Mouse (Mus musculus) MEL (cell line): ENCODE data around the gene Ubiad1. TPM values are rescaled to one million over a fixed set of nuclear protein-coding genes. Genes with fewer than 3 reads are reported as not detected.

Source experiments
- DNase-seq: peaks from one replicate; pipeline ENCODE4 v3.0.0; 2011; ENCODE audit warnings: low read depth, low spot score
- H3K27ac ChIP-seq: 2 replicates; pipeline ENCODE4 v1.5.1; 2012; ENCODE audit warnings: low read depth, mild to moderate bottlenecking, control low read depth, low read length, moderate library complexity; ENCODE audit not compliant: control insufficient read depth
- H3K27me3 ChIP-seq, 2 experiments: fragments of 150-350 bp in 1 of 2; sonication (generic) in 1 of 2; 2 replicates each; pipeline ENCODE4 v1.6.1; 2012; ENCODE audit warnings: low read length in 2 of 2, mild to moderate bottlenecking in 2 of 2, improper control_type of control experiment in 1 of 2, moderate library complexity in 1 of 2; ENCODE audit not compliant: insufficient read depth in 2 of 2, control insufficient read depth in 1 of 2
- H3K36me3 ChIP-seq, 2 experiments: 2 replicates each; pipeline ENCODE4 v1.6.1; 2012 to 2014; ENCODE audit warnings: low read length in 2 of 2, improper control_type of control experiment in 1 of 2, inconsistent platforms in 1 of 2, mild to moderate bottlenecking in 1 of 2; ENCODE audit not compliant: insufficient read depth in 2 of 2, control insufficient read depth in 1 of 2
- H3K4me1 ChIP-seq, 2 experiments: fragments of 150-350 bp in 1 of 2; sonication (generic) in 1 of 2; 2 replicates each; pipeline ENCODE4 v1.6.1; 2012; ENCODE audit warnings: low read length in 2 of 2, improper control_type of control experiment in 1 of 2, mild to moderate bottlenecking in 1 of 2; ENCODE audit not compliant: insufficient read depth in 2 of 2, control insufficient read depth in 1 of 2
- H3K4me3 ChIP-seq, 2 experiments: fragments of 150-350 bp in 1 of 2; sonication (generic) in 1 of 2; 2 replicates each; pipeline ENCODE4 v1.5.1; 2012; ENCODE audit warnings: low read depth in 2 of 2, low read length in 2 of 2, mild to moderate bottlenecking in 2 of 2, moderate library complexity in 2 of 2, control low read depth in 1 of 2, improper control_type of control experiment in 1 of 2; ENCODE audit not compliant: control insufficient read depth in 1 of 2, insufficient read depth in 1 of 2
- H3K79me2 ChIP-seq: 2 replicates; pipeline ENCODE4 v1.6.1; 2012; ENCODE audit warnings: mild to moderate bottlenecking, low read length, moderate library complexity; ENCODE audit not compliant: control insufficient read depth, poor library complexity, insufficient read depth
- H3K9ac ChIP-seq: 2 replicates; pipeline ENCODE4 v1.6.1; 2012; ENCODE audit warnings: low read depth, mild to moderate bottlenecking, control low read depth, low read length, moderate library complexity; ENCODE audit not compliant: control insufficient read depth, poor library complexity, severe bottlenecking
- H3K9me3 ChIP-seq: fragments of 150-350 bp; sonication (generic); replicated peaks from 2 replicates; pipeline ENCODE4 v1.6.1; 2012; ENCODE audit warnings: mild to moderate bottlenecking, low read length, improper control_type of control experiment, moderate library complexity; ENCODE audit not compliant: insufficient read depth
- BHLHE40 ChIP-seq: IDR thresholded peaks from 2 replicates; pipeline ENCODE4 v1.6.1; 2012; ENCODE audit warnings: low read depth, mild to moderate bottlenecking, inconsistent platforms, low read length, improper control_type of control experiment, borderline replicate concordance
- CHD1 ChIP-seq: IDR thresholded peaks from 2 replicates; pipeline ENCODE4 v1.6.1; 2012; ENCODE audit warnings: low read depth, mild to moderate bottlenecking, inconsistent platforms, low read length, improper control_type of control experiment
- CTCF ChIP-seq, 3 experiments: IDR thresholded peaks in 2 of 3; conservative IDR thresholded peaks in 1 of 3; 2 replicates each; pipeline ENCODE4 v1.5.1; 2011 to 2012; ENCODE audit warnings: low read length in 3 of 3, low read depth in 2 of 3, mild to moderate bottlenecking in 2 of 3, improper control_type of control experiment in 1 of 3, inconsistent platforms in 1 of 3, mixed read lengths in 1 of 3, moderate library complexity in 1 of 3; ENCODE audit not compliant: control insufficient read depth in 1 of 3, insufficient read depth in 1 of 3, poor library complexity in 1 of 3, severe bottlenecking in 1 of 3
- E2F4 ChIP-seq: IDR thresholded peaks from 2 replicates; pipeline ENCODE4 v1.6.1; 2011; ENCODE audit warnings: low read depth, low read length, improper control_type of control experiment, borderline replicate concordance
- ETS1 ChIP-seq: IDR thresholded peaks from 2 replicates; pipeline ENCODE4 v1.6.1; 2012; ENCODE audit warnings: low read depth, mild to moderate bottlenecking, inconsistent platforms, low read length, improper control_type of control experiment, moderate library complexity
- HCFC1 ChIP-seq: IDR thresholded peaks from 2 replicates; pipeline ENCODE4 v1.6.1; 2012; ENCODE audit warnings: low read depth, mild to moderate bottlenecking, inconsistent platforms, low read length, improper control_type of control experiment, moderate library complexity
- JUND ChIP-seq: IDR thresholded peaks from 2 replicates; pipeline ENCODE4 v1.6.1; 2011; ENCODE audit warnings: low read depth, mild to moderate bottlenecking, improper control_type of control experiment, low read length
- MAX ChIP-seq: IDR thresholded peaks from 2 replicates; pipeline ENCODE4 v1.6.1; 2011; ENCODE audit warnings: low read length, improper control_type of control experiment
- MEF2A ChIP-seq: IDR thresholded peaks from 2 replicates; pipeline ENCODE4 v1.6.1; 2014; ENCODE audit warnings: low read depth, mild to moderate bottlenecking, inconsistent platforms, low read length, improper control_type of control experiment; ENCODE audit not compliant: poor library complexity, insufficient replicate concordance, severe bottlenecking; ENCODE audit errors: extremely low read depth
- MYB ChIP-seq: IDR thresholded peaks from 2 replicates; pipeline ENCODE4 v1.6.1; 2011; ENCODE audit warnings: mild to moderate bottlenecking, low read depth, low read length, improper control_type of control experiment
- MYC ChIP-seq: IDR thresholded peaks from 2 replicates; pipeline ENCODE4 v1.6.1; 2011; ENCODE audit warnings: low read depth, mild to moderate bottlenecking, low read length, improper control_type of control experiment, moderate library complexity
- NELFE ChIP-seq: IDR thresholded peaks from 2 replicates; pipeline ENCODE4 v1.6.1; 2011; ENCODE audit warnings: low read depth, low read length, improper control_type of control experiment
- NRF1 ChIP-seq: IDR thresholded peaks from 2 replicates; pipeline ENCODE4 v1.6.1; 2014; ENCODE audit warnings: low read depth, mild to moderate bottlenecking, inconsistent platforms, low read length, improper control_type of control experiment, moderate library complexity; ENCODE audit not compliant: poor library complexity, insufficient read depth, severe bottlenecking
- POLR2AphosphoS2 ChIP-seq: IDR thresholded peaks from 2 replicates; pipeline ENCODE4 v1.6.1; 2011; ENCODE audit warnings: low read length, improper control_type of control experiment
- POLR2AphosphoS5 ChIP-seq: IDR thresholded peaks from 2 replicates; pipeline ENCODE4 v1.6.1; 2012; ENCODE audit warnings: low read depth, borderline replicate concordance, mild to moderate bottlenecking, inconsistent platforms, low read length, moderate library complexity, mixed read lengths
- RAD21 ChIP-seq: IDR thresholded peaks from 2 replicates; pipeline ENCODE4 v1.6.1; 2011; ENCODE audit warnings: mild to moderate bottlenecking, low read depth, low read length, improper control_type of control experiment
- RCOR1 ChIP-seq: IDR thresholded peaks from 2 replicates; pipeline ENCODE4 v1.6.1; 2012; ENCODE audit warnings: low read depth, mild to moderate bottlenecking, inconsistent platforms, low read length, improper control_type of control experiment
- TBP ChIP-seq: IDR thresholded peaks from 2 replicates; pipeline ENCODE4 v1.8.0; 2011; ENCODE audit warnings: low read depth, low read length, improper control_type of control experiment
- TCF12 ChIP-seq: IDR thresholded peaks from 2 replicates; pipeline ENCODE4 v1.6.1; 2014; ENCODE audit warnings: low read depth, mild to moderate bottlenecking, inconsistent platforms, low read length, improper control_type of control experiment, moderate library complexity
- USF1 ChIP-seq: IDR thresholded peaks from 2 replicates; pipeline ENCODE4 v1.6.1; 2014; ENCODE audit warnings: low read depth, mild to moderate bottlenecking, inconsistent platforms, low read length, improper control_type of control experiment, moderate library complexity
- ZC3H11A ChIP-seq: IDR thresholded peaks from 2 replicates; pipeline ENCODE4 v1.6.1; 2012; ENCODE audit warnings: low read depth, mild to moderate bottlenecking, inconsistent platforms, low read length, improper control_type of control experiment
- ZNF384 ChIP-seq: IDR thresholded peaks from 2 replicates; pipeline ENCODE4 v1.6.1; 2012; ENCODE audit warnings: low read depth, mild to moderate bottlenecking, inconsistent platforms, low read length, improper control_type of control experiment
- polyA plus RNA-seq, 2 experiments: library from polyadenylated mRNA; stranded (reverse) in 1 of 2; unstranded in 1 of 2; fragments of >175 nt in 1 of 2; fragments of >200 nt in 1 of 2; gene quantifications; 2 replicates each; pipeline versions ENCODE4 v1.2.1 to v1.2.4; 2012; ENCODE audit warnings: low replicate concordance in 2 of 2, low read depth in 1 of 2; ENCODE audit not compliant: insufficient read length in 2 of 2, insufficient read depth in 1 of 2, missing spikeins in 1 of 2
- total RNA-seq: library from RNA; depleted of rRNA; stranded (reverse); fragments of 300-350 nt; gene quantifications from 2 replicates; pipeline ENCODE4 v1.2.3, GENCODE M21; 2012

Gene Ubiad1
- total and polyA plus RNA-seq, 3 experiments = 19.4 to 24.3 TPM; not detected in 1

DNA sequence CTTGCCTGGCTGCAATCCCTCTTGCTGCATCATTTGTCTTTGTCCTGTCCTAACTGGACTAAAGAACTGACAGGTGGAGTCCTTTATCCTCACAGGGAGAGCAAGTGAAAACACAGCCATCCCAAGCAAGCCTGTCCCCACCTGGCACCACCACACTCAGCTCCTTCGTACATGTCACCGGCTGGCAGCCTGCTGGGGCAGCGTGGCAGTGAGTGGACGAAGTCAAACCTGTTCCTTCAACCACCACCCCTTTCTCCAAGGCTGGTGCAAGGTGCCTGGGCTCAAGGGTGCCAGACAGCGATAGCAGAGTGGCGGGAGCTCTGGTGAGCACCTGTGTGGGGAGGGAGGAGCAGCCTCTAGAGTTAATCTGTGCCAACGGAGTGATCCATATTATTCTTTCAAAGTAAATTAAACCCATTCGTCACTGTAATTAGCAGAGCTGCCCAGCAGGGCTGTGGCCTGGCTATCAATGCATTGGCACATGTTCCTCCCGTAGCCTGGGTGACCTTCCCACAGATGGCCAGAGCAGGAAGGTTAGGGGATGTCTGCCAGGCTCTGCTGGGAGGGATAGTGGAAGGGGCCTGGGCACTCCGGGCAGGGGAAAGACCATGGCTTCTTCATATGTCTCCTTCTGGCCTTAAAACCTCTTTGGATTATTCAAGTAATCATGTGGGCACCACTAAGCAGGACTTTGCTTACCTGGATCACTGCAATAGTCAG, 36.2 kb downstream of the Ubiad1 start:
- Histone ChIP-seq H3K79me2 (no peaks in the 10 kb centered on the region), H3K36me3 (no peaks in the 10 kb centered on the region), H3K9ac (no peak overlapping the region), H3K4me1 (no peaks in the 10 kb centered on the region), H3K9me3 (no peaks in the 10 kb centered on the region), H3K27me3 (peaks cover 0 to 3% of the 10 kb centered on the region in 2 experiments; a peak in 1 of 4 replicates), H3K4me3 (no peak overlapping the region), H3K27ac (no peak overlapping the region)
- TF ChIP-seq TCF12 (no peak), E2F4 (no peak), NELFE (no peak), RAD21 (no peak), NRF1 (no peak), MYC (no peak), MAX (no peak), CTCF (IDR thresholded peaks at IDR 0.05 in 2 of 3, conservative IDR thresholded peaks at IDR 0.05 in 1 of 3; ENCODE audit: control insufficient read depth in 1 of 3, insufficient read depth in 1 of 3, low read depth in 2 of 3, low read length in 3 of 3, poor library complexity in 1 of 3, severe bottlenecking in 1 of 3) (no peak), ETS1 (no peak), ZC3H11A (no peak), CHD1 (no peak), RCOR1 (no peak), TBP (no peak), USF1 (no peak), POLR2AphosphoS5 (no peak), MYB (no peak)
- DNase-seq = no peak

DNA sequence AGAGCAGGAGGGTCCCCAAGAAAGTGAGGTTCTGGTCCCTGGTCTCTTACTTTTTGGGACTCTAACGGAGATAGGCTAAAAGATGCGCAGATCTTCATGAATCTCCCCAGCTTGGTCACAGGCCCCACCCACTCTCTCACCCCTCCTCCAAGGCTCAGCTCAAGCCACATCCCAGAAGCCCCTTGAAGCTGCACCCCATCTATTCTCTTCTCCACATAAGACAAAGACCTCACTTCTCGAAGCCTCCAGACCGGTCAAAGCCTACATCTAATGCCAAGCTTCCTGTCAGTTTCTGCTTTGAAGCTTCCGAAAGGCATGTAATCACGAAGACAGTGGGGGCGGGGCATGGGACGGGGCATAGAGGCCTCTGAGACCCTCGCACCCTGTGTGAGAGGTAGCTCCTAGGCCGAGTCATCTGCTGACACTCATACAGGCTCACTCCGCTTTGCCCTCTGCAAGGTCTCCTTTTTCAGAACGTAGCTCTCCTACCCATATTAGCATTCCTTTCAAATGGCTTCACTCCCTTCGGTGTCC, 39.2 kb downstream of the Ubiad1 start:
- Histone ChIP-seq H3K79me2 (no peaks in the 10 kb centered on the region), H3K4me3 (no peak overlapping the region), H3K27ac (no peak overlapping the region), H3K9me3 (no peaks in the 10 kb centered on the region), H3K27me3 (no peaks in the 10 kb centered on the region), H3K9ac (no peak overlapping the region), H3K4me1 (0 out of 4 replicates have a peak, but pooled peaks cover 0 to 3% of the 10 kb centered on the region in 2 experiments), H3K36me3 (no peaks in the 10 kb centered on the region)
- DNase-seq = no peak
- TF ChIP-seq MYB (no peak), ZNF384 (no peak), HCFC1 (no peak), POLR2AphosphoS2 (no peak), JUND (no peak), BHLHE40 (no peak), MEF2A (no peak), MAX (no peak), MYC (no peak), RAD21 (no peak), CTCF (IDR thresholded peaks at IDR 0.05 in 2 of 3, conservative IDR thresholded peaks at IDR 0.05 in 1 of 3; ENCODE audit: control insufficient read depth in 1 of 3, insufficient read depth in 1 of 3, low read depth in 2 of 3, low read length in 3 of 3, poor library complexity in 1 of 3, severe bottlenecking in 1 of 3) (no peak)
